Mouse (Mus musculus) embryonic facial prominence, embryonic 14.5 days (tissue): ENCODE measurements around the gene Lima1. TPM values are rescaled to one million over a fixed set of nuclear protein-coding genes. Genes with fewer than 3 reads are reported as not detected.

ENCODE experiments used
- polyA plus RNA-seq: library from polyadenylated mRNA; unstranded; fragments of >200 nt; fragmentation: Nextera tagmentation; extraction: Ambion mirVana; gene quantifications from 2 replicates; pipeline ENCODE4 v1.2.1, GENCODE M21; 2014

The Lima1 gene
- polyA plus RNA-seq, 1 experiment from 2014 or later: 66.6 TPM

Other genes with a start within 250 kb of the Lima1 start
- 75.7 and 89.8 TPM in 2 replicates for gene Racgap1, start 223.8 kb downstream of the Lima1 start, polyA plus RNA-seq
- gene Asic1, start 205.1 kb downstream of the Lima1 start, polyA plus RNA-seq: 4.1 and 4.6 TPM in 2 replicates
- gene Smarcd1, start 173.3 kb downstream of the Lima1 start, polyA plus RNA-seq: 27.9 and 35.6 TPM in 2 replicates
- gene Gm17349, start 170.0 kb downstream of the Lima1 start, polyA plus RNA-seq: not detected in 2 replicates
- gene Gpd1, start 157.9 kb downstream of the Lima1 start, polyA plus RNA-seq: 2.0 and 7.3 TPM in 2 replicates
- gene Cox14, start 149.8 kb downstream of the Lima1 start, polyA plus RNA-seq: 176 and 180 TPM in 2 replicates
- gene Cers5, start 102.6 kb downstream of the Lima1 start, polyA plus RNA-seq: 70.3 and 81.1 TPM in 2 replicates
- gene Fam186a, start 91.6 kb upstream of the Lima1 start, polyA plus RNA-seq: not detected in 2 replicates
- gene Larp4, start 94.6 kb upstream of the Lima1 start, polyA plus RNA-seq: 37.1 and 38.2 TPM in 2 replicates
- gene Dip2b, start 163.2 kb upstream of the Lima1 start, polyA plus RNA-seq: 14.9 and 15.3 TPM in 2 replicates